ENCODE assay signal across 9 mouse cellular contexts in genomic region chr11:67080168-67080567, GRCm38 (mm10). TPM values are rescaled to one million over a fixed set of nuclear protein-coding genes. Genes with fewer than 3 reads are reported as not detected.
DNase-seq lines count a peak whose midpoint lies in the region; ATAC-seq and TF ChIP-seq lines count a peak whose summit lies in the region.
"Had no signal": no experiment of that assay in that cellular context is flagged by ENCODE, and none has a peak within 500 bp of the region (broad histone marks: within the 10 kb centered on the region; RNA-seq: fewer than 3 reads in every experiment).

No protein-coding gene starts in this region.

- ATAC-seq in megakaryocyte progenitor cell, adult 5-6 weeks (replicated peaks; ENCODE audit: poor library complexity): peak; percentile 80

- peak; percentile 62 to 73 for DNase-seq in left cerebral cortex, adult 18-20 months (ENCODE audit: low spot score in 2 of 2)
- DNase-seq in left cerebral cortex, adult 8-10 months (ENCODE audit: low spot score in 2 of 2): no peak
- DNase-seq in adrenal gland, adult 18-20 months (ENCODE audit: low spot score in 2 of 2): peak; percentile 57 to 63
- DNase-seq in hindbrain, embryonic 10.5 days (ENCODE audit: low spot score): peak; percentile 73
- peak; percentile 37 for DNase-seq in layer of hippocampus, adult 9-11 months
- DNase-seq in right cerebral cortex, postnatal 4 days: peak; percentile 51

- H3K27me3 ChIP-seq in hindbrain, embryonic 10.5 days (ENCODE audit: insufficient read depth, poor library complexity, severe bottlenecking): peaks cover 26% of the 10 kb centered on the region

- H3K36me3 ChIP-seq in hindbrain, embryonic 10.5 days: no peaks in the 10 kb centered on the region
- H3K36me3 ChIP-seq: embryonic facial prominence, embryonic 13.5 days had no signal

- H3K4me1 ChIP-seq in cortical plate, adult 2 months (ENCODE audit: control insufficient read depth, insufficient read depth, low read length): no peaks in the 10 kb centered on the region
- peaks cover 37% of the 10 kb centered on the region for H3K4me1 ChIP-seq in hindbrain, embryonic 10.5 days (replicated peaks)
- H3K4me1 ChIP-seq: embryonic facial prominence, embryonic 13.5 days had no signal

- no peak overlapping the region for H3K27ac ChIP-seq in cortical plate, adult 2 months (ENCODE audit: insufficient read depth, low read length)
- peak overlapping the region; percentile 77 for H3K27ac ChIP-seq in hindbrain, embryonic 10.5 days
- H3K27ac ChIP-seq: embryonic facial prominence, embryonic 13.5 days had no signal

- WGBS in hindbrain, embryonic 10.5 days: 7% methylated on average over 3 of the region's 3 CpGs

- no peak overlapping the region for H3K4me3 ChIP-seq in cortical plate, adult 2 months (ENCODE audit: insufficient read depth, low read length)
- H3K4me3 ChIP-seq in hindbrain, embryonic 10.5 days: no peak overlapping the region
- H3K4me3 ChIP-seq: embryonic facial prominence, embryonic 13.5 days had no signal

- TF ChIP-seq POLR2A in cortical plate, adult 2 months (IDR thresholded peaks at IDR 0.05; ENCODE audit: extremely low read depth, insufficient read depth, low read length): no peak

- H3K9me3 ChIP-seq in hindbrain, embryonic 10.5 days: no peaks in the 10 kb centered on the region
- H3K9me3 ChIP-seq: embryonic facial prominence, embryonic 13.5 days had no signal

- peak; percentile 76 for TF ChIP-seq CTCF in cortical plate, adult 2 months (IDR thresholded peaks at IDR 0.05; ENCODE audit: extremely low read depth, insufficient read depth, low read length)

RNA-seq across cellular contexts. Expression of gene Myh3, which starts 2.1 kb away (rescaled TPM):
- total RNA-seq in left cerebral cortex, adult 18-20 months (2021): 1 to 10 TPM; 4.1 to 4.2 TPM
- total RNA-seq in left cerebral cortex, adult 8-10 months (2022): 1 to 10 TPM; 3.4 to 6.9 (median 5.3) TPM
- under 1 TPM; 0.06 to 0.07 TPM for total RNA-seq in adrenal gland, adult 18-20 months (2021)
- polyA plus RNA-seq in cortical plate, adult 2 months (2012; rRNA removed): 1.4 and 2.0 TPM in 2 replicates
- 0.49 and 0.69 TPM in 2 replicates for polyA plus RNA-seq in hindbrain, embryonic 10.5 days (2016; fragmentation: Nextera tagmentation; extraction: Ambion mirVana)
- total RNA-seq in megakaryocyte progenitor cell, adult 5-6 weeks (2015): not detected in 2 replicates
- total RNA-seq in megakaryocyte progenitor cell, adult 5-6 weeks (2017): not detected in 2 replicates

RNA-seq across cellular contexts. Expression of gene Sco1, which starts 27.7 kb away (rescaled TPM):
- 10 to 100 TPM; 10.8 TPM for total RNA-seq in left cerebral cortex, adult 18-20 months (2021)
- total RNA-seq in left cerebral cortex, adult 8-10 months (2022): 10 to 100 TPM; 10.2 to 15.0 (median 11.0) TPM
- total RNA-seq in adrenal gland, adult 18-20 months (2021): 10 to 100 TPM; 19.7 to 22.1 TPM
- polyA plus RNA-seq in cortical plate, adult 2 months (2012; rRNA removed): 6.0 and 6.2 TPM in 2 replicates
- 18.0 and 22.3 TPM in 2 replicates for polyA plus RNA-seq in hindbrain, embryonic 10.5 days (2016; fragmentation: Nextera tagmentation; extraction: Ambion mirVana)
- total RNA-seq in megakaryocyte progenitor cell, adult 5-6 weeks (2015): 16.4 and 17.4 TPM in 2 replicates
- 32.8 and 47.5 TPM in 2 replicates for total RNA-seq in megakaryocyte progenitor cell, adult 5-6 weeks (2017)

RNA-seq across cellular contexts. Expression of gene Adprm, which starts 27.8 kb away (rescaled TPM):
- 10 to 100 TPM; 24.3 to 27.5 TPM for total RNA-seq in left cerebral cortex, adult 18-20 months (2021)
- total RNA-seq in left cerebral cortex, adult 8-10 months (2022): 10 to 100 TPM; 24.6 to 30.2 (median 28.9) TPM
- total RNA-seq in adrenal gland, adult 18-20 months (2021): 10 to 100 TPM; 21.1 to 25.7 TPM
- 24.0 and 30.3 TPM in 2 replicates for polyA plus RNA-seq in cortical plate, adult 2 months (2012; rRNA removed)
- polyA plus RNA-seq in hindbrain, embryonic 10.5 days (2016; fragmentation: Nextera tagmentation; extraction: Ambion mirVana): 28.3 and 30.4 TPM in 2 replicates
- 45.6 and 55.3 TPM in 2 replicates for total RNA-seq in megakaryocyte progenitor cell, adult 5-6 weeks (2015)
- total RNA-seq in megakaryocyte progenitor cell, adult 5-6 weeks (2017): 29.0 and 38.4 TPM in 2 replicates

RNA-seq across cellular contexts. Expression of gene Tmem220, which starts 55.2 kb away (rescaled TPM):
- under 1 TPM; 0.70 to 0.91 TPM for total RNA-seq in left cerebral cortex, adult 18-20 months (2021)
- total RNA-seq in left cerebral cortex, adult 8-10 months (2022): 1 to 10 TPM in 3 of 4 experiments, under 1 TPM in 1; 0.67 to 1.2 (median 1.1) TPM
- total RNA-seq in adrenal gland, adult 18-20 months (2021): 1 to 10 TPM; 4.9 to 8.9 TPM
- 0.98 and 1.0 TPM in 2 replicates for polyA plus RNA-seq in cortical plate, adult 2 months (2012; rRNA removed)
- polyA plus RNA-seq in hindbrain, embryonic 10.5 days (2016; fragmentation: Nextera tagmentation; extraction: Ambion mirVana): 0.43 and 1.5 TPM in 2 replicates
- total RNA-seq in megakaryocyte progenitor cell, adult 5-6 weeks (2015): 2.1 and 2.7 TPM in 2 replicates
- 0.87 and 1.5 TPM in 2 replicates for total RNA-seq in megakaryocyte progenitor cell, adult 5-6 weeks (2017)

Comparison
In these comparisons a context has a peak if more than half of its experiments do, and no peak if none do; other contexts are left out.
1. DNase-seq: peak in left cerebral cortex, adult 18-20 months (2 of 2), adrenal gland, adult 18-20 months (2 of 2), hindbrain, embryonic 10.5 days (single experiment), layer of hippocampus, adult 9-11 months (single experiment) and right cerebral cortex, postnatal 4 days (single experiment); none in left cerebral cortex, adult 8-10 months (0 of 2).
2. RNA of gene Myh3, which starts 2.1 kb away (total RNA-seq): 3.4 to 6.9 TPM in left cerebral cortex, adult 8-10 months and 4.1 to 4.2 TPM in left cerebral cortex, adult 18-20 months; 0.06 to 0.07 TPM in adrenal gland, adult 18-20 months and not detected in megakaryocyte progenitor cell, adult 5-6 weeks; every median in the first group is over 4 times any median in the second.